Mouse (Mus musculus) lung, postnatal 0 days (tissue): ENCODE data around the gene Celf2.

ENCODE experiments used
- CTCF ChIP-seq: IDR thresholded peaks from 2 replicates; pipeline ENCODE4 v1.5.1; 2016; ENCODE audit warnings: antibody characterized with exemption, mild to moderate bottlenecking
- EP300 ChIP-seq: IDR thresholded peaks from 2 replicates; pipeline ENCODE4 v1.6.1; 2016; ENCODE audit warnings: antibody characterized with exemption, mild to moderate bottlenecking, control low read depth

DNA sequence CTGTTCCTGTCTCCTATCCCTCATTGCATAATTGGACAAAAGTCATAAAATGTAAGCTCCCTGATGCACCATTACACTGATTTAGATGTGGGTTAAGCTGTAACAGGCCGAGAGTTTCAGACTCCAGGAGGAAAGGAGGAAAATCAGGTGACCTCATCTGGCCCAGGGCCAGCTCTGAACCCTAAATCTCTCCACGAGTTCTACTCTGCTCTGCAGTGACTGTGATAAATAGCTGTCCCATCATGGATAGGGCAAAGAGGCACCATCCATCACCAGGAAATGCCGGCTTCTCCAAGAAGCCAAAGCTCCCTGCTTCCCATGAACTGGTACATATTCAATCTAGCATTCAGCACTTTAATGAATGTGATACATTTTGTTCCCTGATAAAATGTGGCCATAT is 439.9 kb downstream of the Celf2 start:
- TF ChIP-seq EP300 (no peak), CTCF (no peak)
